Mouse (Mus musculus) retina, postnatal 7 days (tissue): ENCODE results near the gene Parp8.
"Not testable (repeated sequence)": the region's sequence is repeated elsewhere in the genome, so short reads cannot be mapped to it uniquely, and the experiment has no call there.

ENCODE experiments used
- DNase-seq: peaks from one replicate; pipeline ENCODE4 v3.0.0-alpha.2; 2012; ENCODE audit warnings: low read depth, low spot score

The Parp8 gene

DNA sequence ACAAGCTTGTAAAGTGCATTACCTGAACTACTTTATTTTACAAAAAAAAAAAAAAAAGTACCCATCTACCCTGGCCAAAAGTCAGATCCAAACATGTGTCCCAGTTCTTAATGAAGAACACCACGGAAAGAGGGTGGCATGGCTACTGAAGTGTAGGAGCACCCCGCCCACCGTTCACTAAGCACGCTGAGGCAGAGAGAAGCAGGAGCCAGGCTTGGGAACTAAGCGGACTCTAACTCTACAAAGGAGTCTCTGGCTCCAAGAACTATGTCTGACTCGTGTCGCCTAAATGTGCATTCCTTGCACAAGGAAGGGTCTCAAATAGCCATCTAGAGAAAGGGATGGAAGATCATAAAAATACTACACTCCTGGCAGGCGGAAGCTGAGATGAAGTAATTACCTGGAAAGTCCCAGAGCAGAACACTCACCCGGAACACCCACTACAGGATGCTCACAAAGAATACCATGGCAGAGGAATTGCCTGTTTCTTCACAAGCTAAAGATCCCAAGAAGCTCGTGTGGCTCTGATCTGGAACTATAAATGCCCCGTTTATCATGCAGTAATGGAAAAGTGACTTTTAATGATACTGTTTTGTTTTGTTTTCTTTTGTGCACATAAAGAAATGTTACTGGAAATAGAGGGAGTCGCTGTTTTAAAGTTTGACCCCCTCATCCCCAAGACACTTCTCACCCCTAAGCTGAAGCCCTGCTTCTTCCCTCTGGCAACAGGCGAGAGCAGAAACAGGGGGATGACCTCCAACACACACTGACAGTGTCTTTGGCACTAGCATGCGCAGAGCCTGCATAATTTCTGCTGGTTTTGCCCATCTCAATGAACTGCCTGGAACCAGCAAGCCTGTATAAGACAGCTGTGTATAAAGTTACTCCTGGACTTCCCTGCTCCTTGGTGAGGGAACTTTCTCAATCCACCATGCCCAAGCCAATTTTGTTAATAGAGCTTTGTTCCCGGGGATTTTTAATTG is 62.6 kb downstream of the Parp8 start:
- DNase-seq: no peak

DNA sequence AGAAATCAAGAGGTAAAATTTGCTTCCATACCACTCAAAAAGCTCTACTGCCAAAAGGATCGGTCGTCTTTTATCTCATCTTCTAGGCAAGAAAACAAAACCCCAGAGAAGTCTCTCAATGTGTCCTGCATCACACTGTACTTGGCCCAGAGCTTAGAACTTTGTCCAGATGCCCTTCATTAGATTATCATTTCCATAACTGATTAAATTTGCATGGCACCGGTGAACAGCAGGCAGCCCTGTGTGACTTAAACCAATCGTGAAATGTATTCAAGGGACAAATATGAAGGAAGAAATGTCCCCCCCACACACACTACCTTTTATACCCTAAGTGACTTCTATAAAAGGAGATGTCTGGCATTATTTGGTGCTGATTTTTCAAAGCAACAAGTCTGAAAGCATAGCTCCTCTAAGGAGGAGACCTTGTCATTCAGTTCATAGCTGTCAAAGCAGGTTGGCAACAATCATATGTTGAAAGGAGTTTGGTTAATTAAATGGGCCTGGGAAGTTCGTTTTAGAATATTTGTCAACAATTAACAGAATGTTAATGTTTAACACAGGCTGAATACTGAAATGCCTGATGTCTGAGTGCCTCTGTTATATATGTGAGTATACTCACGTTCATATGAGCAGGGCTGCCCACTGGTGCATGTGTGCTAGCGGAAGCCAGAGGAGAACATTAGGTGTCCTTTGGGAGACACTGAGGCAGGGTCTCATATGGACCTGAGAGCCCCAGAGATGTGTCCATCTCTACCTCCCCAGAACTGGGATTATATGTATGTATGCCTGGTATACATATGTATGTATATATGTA is 66.4 kb downstream of the Parp8 start:
- DNase-seq: no peak

DNA sequence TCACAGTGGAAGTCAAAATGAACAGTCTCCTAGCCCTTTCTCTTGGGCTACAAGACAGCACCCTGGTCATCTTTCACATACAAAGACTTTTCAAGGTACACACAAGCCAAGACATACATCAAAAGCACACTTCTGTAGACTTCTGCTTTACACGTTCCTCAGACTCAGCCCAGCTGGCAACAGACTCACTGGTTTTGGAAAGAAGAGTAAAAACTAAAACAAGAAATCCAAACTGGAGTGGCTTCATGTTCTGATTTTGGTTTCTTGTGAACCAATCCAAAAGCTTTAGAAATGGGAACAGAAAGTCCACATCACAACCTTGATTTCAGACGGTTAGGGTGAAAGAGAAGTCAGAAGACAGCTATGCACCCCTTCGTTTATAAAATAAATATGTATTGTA is 67.8 kb downstream of the Parp8 start:
- no peak for DNase-seq

DNA sequence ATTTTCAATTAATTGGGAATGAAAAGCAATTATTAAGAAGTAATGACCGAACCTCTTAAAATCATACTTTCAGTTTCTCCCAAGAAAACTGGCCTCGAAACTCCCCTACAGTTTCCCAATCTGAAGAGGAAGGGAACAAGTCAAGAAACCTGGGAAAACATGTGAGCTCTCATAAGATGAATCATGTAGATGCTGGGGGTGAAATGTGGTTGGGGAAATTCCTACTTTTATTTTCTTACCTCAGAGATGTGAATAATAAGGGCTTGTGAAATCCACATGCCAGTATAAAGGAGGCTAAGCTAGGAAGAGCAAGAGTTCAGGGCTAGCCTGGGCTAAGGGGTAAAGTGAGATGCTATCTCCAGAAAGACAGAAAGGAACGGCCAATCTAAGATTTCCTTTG is 74.0 kb downstream of the Parp8 start:
- no peak for DNase-seq

DNA sequence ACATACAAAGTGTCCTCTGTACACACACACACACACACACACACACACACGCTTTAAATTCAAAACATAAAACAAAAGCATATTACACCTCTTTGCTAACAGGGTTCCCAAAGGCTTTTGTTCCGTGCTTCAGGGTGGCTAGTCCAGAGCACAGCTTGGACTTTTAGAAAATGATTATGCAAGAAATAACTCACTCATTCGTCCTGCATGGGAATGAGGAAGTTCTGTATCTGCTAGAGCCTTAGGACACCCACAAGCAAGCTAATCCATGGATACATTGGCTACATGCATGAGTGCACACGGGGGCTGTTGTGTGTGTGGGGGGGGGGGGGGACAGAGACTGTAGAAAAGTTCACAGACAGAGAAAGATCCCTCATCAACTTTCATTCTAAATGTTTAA is 75.8 kb downstream of the Parp8 start:
- DNase-seq: no peak

DNA sequence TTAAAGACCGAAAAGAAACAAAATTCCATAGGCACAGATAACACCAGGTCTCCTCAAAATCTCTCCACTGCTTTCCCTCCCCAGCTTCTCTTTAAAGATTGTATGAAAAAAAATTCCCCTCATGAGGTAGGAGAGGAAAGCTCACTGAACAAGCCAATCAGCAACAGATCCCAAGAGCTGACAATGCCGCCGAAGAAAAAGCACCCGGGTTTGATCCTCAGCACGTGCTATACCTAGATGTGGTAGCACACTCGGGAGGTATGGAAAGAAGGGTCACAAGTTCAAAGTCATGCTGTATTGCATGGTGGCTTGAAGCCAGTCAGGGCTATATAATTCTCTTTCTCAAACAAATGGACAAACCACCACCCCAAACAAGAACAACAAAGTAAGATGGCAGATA is 76.3 kb downstream of the Parp8 start:
- DNase-seq: no peak

DNA sequence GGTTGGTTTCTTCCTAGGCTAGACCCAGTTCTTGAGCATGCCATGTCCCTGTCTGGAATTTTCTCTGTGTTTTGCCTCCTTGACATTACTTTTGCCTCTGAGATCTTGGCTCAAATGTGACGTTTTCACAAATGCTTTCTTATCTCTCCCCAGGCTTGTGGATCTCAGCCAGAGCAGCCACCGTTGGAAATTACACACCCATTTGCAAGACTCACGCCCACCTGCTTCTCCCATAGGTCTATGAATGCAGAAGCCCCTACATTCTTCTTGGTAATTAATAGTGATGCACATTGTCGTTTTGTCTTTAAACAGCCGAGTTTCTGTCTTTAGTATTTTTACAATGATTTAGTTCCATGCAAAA is 77.1 kb downstream of the Parp8 start:
- no peak for DNase-seq

DNA sequence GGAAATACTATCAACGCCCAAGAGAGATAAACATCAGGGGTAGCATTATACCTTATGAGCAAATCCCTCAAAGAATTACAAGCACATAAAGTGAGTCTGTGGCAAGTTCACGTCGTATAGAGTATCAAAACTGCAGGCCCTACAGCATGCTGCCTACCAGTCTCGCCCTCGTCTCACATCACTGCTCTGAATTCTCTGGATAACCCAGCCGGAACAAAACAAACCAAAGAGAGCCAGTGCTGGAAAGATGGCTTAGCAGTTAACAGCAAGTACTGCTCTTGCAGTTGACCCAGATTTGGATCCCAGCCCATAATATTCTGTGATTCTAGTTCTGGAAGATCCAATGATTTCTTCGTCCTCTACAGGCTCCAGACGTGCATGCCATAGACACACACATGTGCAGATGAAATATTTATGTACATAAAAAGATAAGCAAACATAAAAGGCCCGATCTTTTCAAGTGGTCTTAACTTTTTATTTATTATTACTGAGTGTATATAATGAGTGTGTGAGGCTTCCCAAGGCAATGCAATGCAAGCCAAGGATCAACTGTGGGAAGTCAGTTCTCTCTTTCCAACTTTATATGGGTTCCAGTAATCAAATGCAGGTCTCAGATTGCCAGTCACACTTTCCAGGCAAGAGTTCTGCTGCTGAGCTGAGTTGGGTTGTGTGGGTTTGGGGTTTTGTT is 77.6 kb downstream of the Parp8 start:
- no peak for DNase-seq

DNA sequence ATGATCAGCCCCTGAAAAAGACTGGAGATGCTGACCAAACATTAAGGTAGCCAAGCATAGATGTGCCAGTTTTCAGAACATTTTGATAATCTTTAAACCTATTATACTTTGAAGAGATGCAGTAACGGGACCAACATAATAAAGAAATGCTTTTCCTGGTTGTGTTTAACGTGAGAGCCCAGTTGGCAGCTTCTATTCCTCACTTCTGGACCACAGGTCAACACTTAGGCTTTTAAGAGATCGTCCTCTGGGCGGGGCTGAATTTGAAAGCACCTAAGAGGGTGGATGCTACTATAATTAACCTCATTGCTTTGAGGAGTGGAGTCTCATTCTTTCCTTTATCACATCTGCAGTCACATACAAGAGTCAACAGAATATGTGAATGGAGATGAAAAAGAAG is 78.8 kb downstream of the Parp8 start:
- no peak for DNase-seq

DNA sequence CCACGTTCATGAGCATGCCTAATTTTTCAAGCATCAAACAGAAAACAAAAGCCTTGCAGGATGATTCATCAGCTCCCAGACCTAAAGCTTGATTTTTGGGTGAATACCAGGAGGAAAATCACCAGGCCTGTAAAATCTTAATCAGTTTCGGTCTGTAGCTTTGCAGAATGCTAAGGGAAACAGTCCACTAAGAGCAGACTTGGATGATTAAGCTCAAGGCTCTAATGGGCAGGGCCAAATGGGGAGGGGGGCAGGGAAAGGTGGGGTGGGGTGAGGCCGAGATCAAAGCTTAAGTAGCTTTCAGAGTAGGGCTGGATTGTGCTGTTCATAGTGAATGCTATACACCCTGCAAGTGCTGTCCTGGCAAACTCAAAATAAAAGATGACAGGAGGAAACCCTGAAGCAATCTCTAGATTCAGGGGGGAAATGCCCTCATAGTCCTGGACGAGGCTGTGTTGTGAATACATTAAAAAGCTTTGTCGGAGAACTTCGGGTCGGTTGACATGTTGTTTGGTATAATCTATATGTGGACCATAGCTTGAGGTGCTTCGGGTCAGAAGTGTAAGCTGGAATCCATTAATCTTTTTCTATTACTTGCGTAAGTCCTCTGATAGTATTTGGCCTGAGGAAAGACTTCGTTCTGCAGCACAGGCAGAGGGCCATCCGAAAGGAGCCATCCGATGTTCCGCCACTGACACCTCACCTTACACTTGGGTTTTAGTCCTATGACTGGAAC is 83.9 kb downstream of the Parp8 start:
- no peak for DNase-seq

DNA sequence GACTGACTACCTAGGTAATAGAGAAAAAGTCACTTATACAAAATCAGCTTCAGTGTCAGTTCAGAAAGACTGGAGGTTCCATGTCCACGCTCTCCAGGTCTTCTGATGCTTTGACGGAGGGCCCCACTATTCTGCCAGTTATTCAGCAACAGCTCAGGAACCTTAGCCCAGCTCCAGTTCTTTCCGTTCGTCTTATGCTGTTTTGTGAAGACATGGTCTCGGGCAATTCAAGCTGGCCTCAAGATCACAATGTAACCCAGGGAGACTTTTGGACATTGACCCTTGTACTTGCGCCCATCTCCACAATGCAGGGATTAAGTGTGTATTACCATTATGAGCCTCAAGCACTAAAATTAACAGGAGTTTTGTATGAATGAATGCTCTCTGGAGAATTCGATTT is 84.6 kb downstream of the Parp8 start:
- DNase-seq: no peak

DNA sequence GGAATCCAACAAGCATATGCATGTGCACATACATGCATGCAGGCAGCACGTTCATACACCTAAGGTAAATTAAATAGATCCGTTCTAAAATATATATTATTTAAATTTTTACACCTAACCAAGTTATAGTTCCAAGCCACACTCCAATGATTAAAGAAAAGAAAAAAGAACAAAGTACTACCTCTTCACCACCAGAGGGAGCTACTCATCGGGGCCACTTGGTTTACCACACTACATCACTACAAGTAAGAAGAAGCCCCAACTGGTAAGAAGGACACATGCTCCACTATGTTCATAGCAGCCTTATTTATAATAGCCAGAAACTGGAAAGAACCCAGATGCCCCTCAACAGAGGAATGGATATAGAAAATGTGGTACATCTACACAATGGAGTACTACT is 88.3 kb downstream of the Parp8 start:
- DNase-seq: not testable (repeated sequence)

DNA sequence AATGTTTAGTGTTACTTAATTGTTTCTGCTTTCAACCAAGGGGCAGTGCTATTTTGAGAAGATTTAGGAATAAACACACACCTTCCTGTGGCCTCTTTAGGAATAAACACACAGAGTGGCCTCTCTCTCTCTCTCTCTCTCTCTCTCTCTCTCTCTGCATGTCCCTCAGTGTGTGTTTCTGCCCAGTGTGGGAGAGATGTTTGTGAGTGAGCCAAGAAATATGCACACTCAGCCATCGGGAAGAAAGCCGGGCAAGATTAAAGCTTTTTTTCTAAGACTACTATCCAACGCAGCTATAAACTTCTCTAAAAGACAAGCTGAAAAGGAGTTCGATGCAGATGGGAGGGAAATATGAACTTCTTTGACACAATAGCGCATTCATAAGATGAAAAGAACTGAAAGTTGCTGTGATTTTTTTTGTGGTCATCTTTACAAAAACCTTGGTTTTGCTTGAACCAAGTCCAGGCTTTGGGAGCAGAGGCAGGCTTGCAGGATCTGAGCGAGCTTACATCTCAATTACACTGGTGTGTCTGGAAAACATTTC is 107.9 kb downstream of the Parp8 start:
- no peak for DNase-seq

DNA sequence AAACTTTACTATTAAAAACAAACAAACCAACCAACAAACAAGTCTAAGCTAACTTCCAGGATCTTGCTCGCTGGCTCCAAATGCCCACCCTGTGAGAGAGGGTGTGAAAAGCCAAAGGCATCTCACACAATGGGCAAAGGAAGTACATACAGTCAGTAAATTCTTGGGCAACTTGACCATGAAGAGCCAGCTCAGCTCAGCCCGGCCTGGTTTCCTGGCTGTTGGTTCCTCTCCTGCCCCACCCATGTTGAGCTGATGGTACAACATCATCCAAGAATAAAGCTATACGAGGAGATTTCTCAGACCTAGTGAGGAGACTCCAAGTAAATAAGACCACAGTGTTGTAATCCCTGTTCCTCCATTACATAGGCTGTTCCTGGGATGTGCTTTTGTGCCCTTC is 117.1 kb downstream of the Parp8 start:
- DNase-seq: no peak

DNA sequence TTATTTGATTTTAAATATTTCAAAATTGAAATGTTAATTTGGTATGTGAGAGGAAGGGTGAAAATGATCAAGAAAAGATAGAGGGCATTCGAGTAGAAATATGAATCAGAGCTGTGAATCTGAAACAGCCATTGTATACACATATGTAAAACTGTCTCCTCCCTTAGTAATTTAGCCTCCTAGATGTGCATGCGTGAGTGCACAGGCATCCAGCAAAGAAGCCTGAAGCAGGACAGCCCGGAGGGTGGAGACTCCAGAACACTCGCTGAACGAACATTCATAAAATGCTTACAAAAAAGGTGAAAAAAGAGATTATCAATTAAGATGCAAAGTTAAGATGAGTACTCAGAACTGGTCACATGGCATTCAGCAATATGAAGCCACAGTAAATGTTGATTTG is 121.9 kb downstream of the Parp8 start:
- DNase-seq: no peak

DNA sequence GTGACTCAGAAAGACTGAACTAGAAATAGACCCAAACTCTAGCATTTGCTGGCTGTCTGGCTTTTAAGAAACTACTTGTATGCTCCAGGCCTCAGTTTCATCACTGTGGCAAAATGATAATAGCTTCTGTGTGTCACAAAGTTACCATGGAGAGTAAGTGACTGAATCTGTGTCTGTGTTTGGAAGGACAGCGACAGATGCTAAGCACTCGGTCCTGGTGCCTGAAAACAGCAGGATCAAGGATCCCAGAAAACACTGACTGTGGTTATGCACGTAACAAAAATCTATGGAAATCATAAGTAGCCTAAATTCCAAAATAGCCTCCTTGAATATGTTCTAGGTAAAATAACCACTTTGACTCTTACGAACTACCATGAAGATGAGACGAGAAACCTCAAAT is 126.9 kb downstream of the Parp8 start:
- no peak for DNase-seq

DNA sequence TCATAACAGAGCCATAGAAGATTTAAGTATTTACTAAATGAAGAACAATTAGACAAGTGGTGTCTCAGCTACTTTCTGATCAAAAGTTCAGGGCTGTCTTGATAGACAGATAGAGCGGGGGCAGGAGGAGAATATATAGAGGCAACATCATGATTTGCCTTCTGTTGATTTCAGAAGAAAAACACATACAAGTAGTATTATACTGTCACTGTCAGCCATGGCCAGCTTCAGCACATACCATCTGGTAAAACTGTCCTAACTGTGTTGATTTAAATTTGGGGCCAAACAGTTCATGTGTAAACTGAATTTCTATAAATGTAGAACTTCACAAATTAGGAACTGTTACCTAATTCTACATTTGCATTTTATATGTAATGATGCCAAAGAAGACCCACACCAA is 127.6 kb downstream of the Parp8 start:
- DNase-seq: no peak

DNA sequence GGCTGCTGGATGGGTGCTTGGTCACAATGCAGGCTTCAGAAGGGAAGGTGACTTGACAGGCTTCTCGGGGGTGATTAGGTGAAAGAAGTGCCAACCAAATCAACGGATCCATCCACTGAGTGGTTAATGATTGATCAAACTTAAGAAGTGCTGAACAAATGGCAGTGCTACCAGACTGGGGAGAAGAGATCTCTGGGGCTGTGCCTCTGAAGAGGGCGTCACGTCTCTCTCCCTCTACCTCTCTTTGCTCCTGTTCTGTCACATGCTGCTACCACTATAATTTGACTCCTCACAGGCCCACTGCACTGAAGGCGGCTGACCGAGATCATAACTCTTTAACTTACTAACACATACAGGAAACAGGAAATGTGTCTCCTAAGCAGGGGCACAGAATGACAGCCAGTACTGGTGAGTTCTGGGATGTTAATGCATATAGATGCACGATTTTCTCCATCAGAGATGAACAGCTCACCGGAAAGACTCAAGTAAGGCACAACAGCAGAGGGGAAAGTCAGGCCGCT is 140.9 kb downstream of the Parp8 start:
- no peak for DNase-seq

DNA sequence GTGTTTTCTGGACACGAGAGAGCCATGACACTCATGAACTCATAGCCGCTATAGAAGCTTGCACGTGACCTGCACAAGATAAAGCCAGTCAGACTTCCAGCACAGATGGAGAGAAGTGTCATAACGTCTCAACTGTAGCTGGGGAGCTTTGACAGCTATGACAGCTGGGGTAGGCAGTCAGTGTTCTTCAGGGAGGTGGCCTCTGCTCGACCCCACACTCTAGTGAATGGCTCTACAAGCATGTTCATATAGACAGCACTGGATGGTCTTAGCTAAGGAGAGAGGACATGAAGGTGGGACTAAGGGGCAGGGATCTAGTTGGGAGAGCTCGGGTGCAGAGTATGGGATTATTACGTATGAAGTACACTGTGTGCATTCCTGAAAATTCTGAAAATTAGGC is 143.1 kb downstream of the Parp8 start:
- DNase-seq: no peak

DNA sequence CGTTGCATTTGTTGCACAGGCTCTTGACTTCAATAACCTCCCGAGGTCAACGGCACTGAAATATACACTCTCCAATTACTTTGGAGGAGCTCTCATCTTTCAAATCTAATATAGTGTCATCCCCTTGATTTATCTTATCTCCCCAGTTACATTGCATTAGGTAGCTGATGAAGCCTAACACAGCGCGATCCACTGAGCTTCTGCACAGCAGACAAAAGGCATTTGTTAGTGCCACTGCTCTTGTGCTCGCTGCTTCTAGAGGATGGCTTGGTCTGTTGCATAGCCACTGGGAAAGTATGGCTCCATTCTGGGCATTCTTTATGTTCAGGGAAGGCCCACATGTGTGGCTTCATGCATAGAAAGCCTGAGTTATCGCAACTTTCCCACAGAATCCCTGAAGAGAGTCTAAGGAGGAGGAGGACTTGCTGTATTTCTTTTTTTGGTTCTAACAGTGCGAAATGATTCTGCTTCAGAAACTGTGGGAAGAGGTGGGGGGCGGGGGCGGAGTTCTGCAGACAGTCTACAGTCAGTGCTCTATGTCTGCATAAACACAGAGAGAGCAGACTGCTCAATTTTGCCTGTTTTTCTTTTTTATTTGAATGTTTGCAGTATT is 145.7 kb downstream of the Parp8 start:
- no peak for DNase-seq

DNA sequence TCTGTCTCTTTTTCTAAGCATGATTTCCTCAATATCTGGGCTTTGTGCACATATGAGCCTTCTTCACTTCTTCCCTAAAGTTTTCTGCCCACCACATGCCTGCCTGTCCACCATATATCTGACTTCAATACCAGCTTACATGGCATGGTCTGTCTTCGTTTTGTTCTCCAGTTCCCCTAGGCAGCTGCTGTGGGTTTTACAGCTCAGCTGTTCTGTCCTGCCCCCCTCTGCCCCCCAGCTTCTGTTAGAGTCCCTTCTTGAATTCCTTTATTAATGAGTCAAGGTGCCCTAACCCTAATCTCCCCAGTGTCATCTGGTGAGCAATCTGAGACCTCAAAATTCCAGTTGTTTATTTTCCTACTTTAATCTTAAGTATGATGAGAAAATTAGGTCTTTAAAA is 155.1 kb downstream of the Parp8 start:
- DNase-seq: no peak
